Mouse (Mus musculus) ovary, adult 10 weeks (tissue): ENCODE measurements around the gene Psapl1. TPM values are rescaled to one million over a fixed set of nuclear protein-coding genes. Genes with fewer than 3 reads are reported as not detected.

ENCODE experiments used
- polyA plus RNA-seq: library from polyadenylated mRNA; stranded (reverse); fragments of 350-450 nt; fragmentation: Illumina TruSeq; extraction: RNeasy Lipid Tissue Mini Kit (QIAGEN cat#74804); gene quantifications from one replicate; pipeline ENCODE4 v1.2.3, GENCODE M21; 2014

Psapl1 gene
- not detected for polyA plus RNA-seq

GRCm38 (mm10) chr5:36203916-36204315 is at the start of gene Psapl1:
TSS of gene Psapl1 (plus strand) at chr5:36204021.

Other genes starting within 250 kb of the Psapl1 start
- gene Sorcs2, start 194.1 kb downstream of the Psapl1 start, polyA plus RNA-seq, result 2.3 TPM